10 mouse cellular contexts compared by ENCODE assay signal in genomic region chr2:92442419-92443001, GRCm38 (mm10). TPM values are rescaled to one million over a fixed set of nuclear protein-coding genes. Genes with fewer than 3 reads are reported as not detected.
DNase-seq lines count a peak whose midpoint lies in the region; ATAC-seq and TF ChIP-seq lines count a peak whose summit lies in the region.
"Had no signal": no experiment of that assay in that cellular context is flagged by ENCODE, and none has a peak within 500 bp of the region (broad histone marks: within the 10 kb centered on the region; RNA-seq: fewer than 3 reads in every experiment).

No protein-coding gene starts in this region.

- intact Hi-C loops in left cerebral cortex, adult 2 months (cut with DNase I) = no loop called here
- intact Hi-C loops in left cerebral cortex, postnatal 4 days (cut with DNase I) = no loop called here

- H3K4me1 ChIP-seq in forebrain, embryonic 13.5 days = peaks cover 9% of the 10 kb centered on the region; the same call in 1 of the 2 replicates
- H3K4me1 ChIP-seq in forebrain, embryonic 10.5 days = peaks cover 26% of the 10 kb centered on the region

- H3K36me3 ChIP-seq in forebrain, embryonic 13.5 days (ENCODE audit: poor library complexity, severe bottlenecking) = no peaks in the 10 kb centered on the region
- H3K36me3 ChIP-seq in forebrain, embryonic 10.5 days (replicated peaks) = no peaks in the 10 kb centered on the region
- H3K36me3 ChIP-seq in myocyte (ENCODE audit: control insufficient read depth, insufficient read depth) = no peaks in the 10 kb centered on the region

- 81% methylated on average over 12 of the region's 12 CpGs for WGBS in forebrain, embryonic 13.5 days
- WGBS in forebrain, embryonic 10.5 days = 87% methylated on average over 12 of the region's 12 CpGs

- no peak overlapping the region for H3K9ac ChIP-seq in forebrain, embryonic 13.5 days

- ATAC-seq in forebrain, embryonic 13.5 days = peak; percentile 61; the same call in 1 of the 2 replicates
- ATAC-seq in activated CD4-positive, CD25-positive, alpha-beta regulatory T cell, adult 4 months = peak; percentile 73

- no peak overlapping the region for H3K4me2 ChIP-seq in forebrain, embryonic 13.5 days
- H3K4me2 ChIP-seq in myocyte (ENCODE audit: low read depth) = peak overlapping the region; percentile 38

- no peaks in the 10 kb centered on the region for H3K27me3 ChIP-seq in forebrain, embryonic 13.5 days
- H3K27me3 ChIP-seq in forebrain, embryonic 10.5 days (ENCODE audit: poor library complexity, severe bottlenecking) = peaks cover 6% of the 10 kb centered on the region; the same call in 1 of the 2 replicates
- H3K27me3 ChIP-seq in myocyte (ENCODE audit: control insufficient read depth, insufficient read depth, insufficient read length) = peaks cover 16% of the 10 kb centered on the region

- no peak overlapping the region for H3K27ac ChIP-seq in forebrain, embryonic 13.5 days
- no peak overlapping the region for H3K27ac ChIP-seq in forebrain, embryonic 10.5 days
- peak overlapping the region; percentile 89 for H3K27ac ChIP-seq in left cerebral cortex, adult 2 months

- H3K4me3 ChIP-seq in forebrain, embryonic 13.5 days = no peak overlapping the region
- no peak overlapping the region for H3K4me3 ChIP-seq in forebrain, embryonic 10.5 days
- no peak overlapping the region for H3K4me3 ChIP-seq in left cerebral cortex, adult 2 months
- no peak overlapping the region for H3K4me3 ChIP-seq in myocyte

- TF ChIP-seq POLR2A in myocyte (IDR thresholded peaks at IDR 0.05; ENCODE audit: insufficient read length, low read depth) = no peak

- TF ChIP-seq CTCF in left cerebral cortex, adult 2 months (IDR thresholded peaks at IDR 0.05) = no peak

- H3ac ChIP-seq in myocyte (ENCODE audit: control insufficient read depth, insufficient read length) = no peak overlapping the region

- DNase-seq in forebrain, embryonic 10.5 days (ENCODE audit: extremely low spot score, low spot score) = no peak
- peak in 1 of 2 experiments; percentile 45 for DNase-seq in left cerebral cortex, adult 2 months (ENCODE audit: extremely low spot score in 1 of 2, low spot score in 2 of 2)
- DNase-seq in left cerebral cortex, postnatal 4 days = no peak
- DNase-seq in kidney, postnatal 10 days = no peak
- DNase-seq in kidney, adult 11 months = no peak
- DNase-seq: gastrocnemius, postnatal 10 days; kidney, adult 2 months had no signal

- no peaks in the 10 kb centered on the region for H3K9me3 ChIP-seq in forebrain, embryonic 13.5 days (replicated peaks)
- no peaks in the 10 kb centered on the region for H3K9me3 ChIP-seq in forebrain, embryonic 10.5 days

- no peaks in the 10 kb centered on the region for H3K79me2 ChIP-seq in myocyte (ENCODE audit: control insufficient read depth, insufficient read depth)

TF ChIP-seq in myocyte, 11 proteins besides CTCF, POLR2A, EP300 and RAD21:
- TF ChIP-seq E2F4 (IDR thresholded peaks at IDR 0.05; ENCODE audit: insufficient read depth) (no peak), MYOD1 (IDR thresholded peaks at IDR 0.05; ENCODE audit: control insufficient read depth in 1 of 3, insufficient read length in 2 of 3, low read depth in 2 of 3) (no peak), TCF3 (IDR thresholded peaks at IDR 0.05; ENCODE audit: insufficient read length, low read depth) (no peak), POLR2AphosphoS2 (IDR thresholded peaks at IDR 0.05; ENCODE audit: insufficient read length, low read depth) (no peak), TCF12 (IDR thresholded peaks at IDR 0.05; ENCODE audit: insufficient read depth, poor library complexity, severe bottlenecking) (no peak), MAX (IDR thresholded peaks at IDR 0.05; ENCODE audit: low read depth) (no peak), CEBPB (IDR thresholded peaks at IDR 0.05; ENCODE audit: insufficient read depth, poor library complexity, severe bottlenecking) (no peak), SRF (IDR thresholded peaks at IDR 0.05; ENCODE audit: control insufficient read depth, insufficient read length, low read depth) (no peak), MYOG (IDR thresholded peaks at IDR 0.05; ENCODE audit: control insufficient read depth in 1 of 3, insufficient read depth in 1 of 3, insufficient read length in 2 of 3, low read depth in 2 of 3) (no peak), USF1 (IDR thresholded peaks at IDR 0.05; ENCODE audit: low read depth) (no peak)
TF ChIP-seq in myocyte: peak in this region for 0.

RNA-seq across cellular contexts. Expression of gene Cry2, which starts 8.7 kb away (rescaled TPM):
- polyA plus RNA-seq in forebrain, embryonic 13.5 days (2015; fragmentation: Nextera tagmentation; extraction: Ambion mirVana) = 28.2 and 29.4 TPM in 2 replicates
- polyA plus RNA-seq in forebrain, embryonic 10.5 days (2016; fragmentation: Nextera tagmentation; extraction: Ambion mirVana) = 25.5 and 27.3 TPM in 2 replicates
- 100 to 1,000 TPM; 126 to 129 TPM for total RNA-seq in left cerebral cortex, adult 2 months (2021)
- total RNA-seq in left cerebral cortex, postnatal 4 days (2021) = 10 to 100 TPM; 74.6 to 75.8 TPM
- 1 to 10 TPM; 4.2 to 6.3 TPM for polyA plus RNA-seq in activated CD4-positive, CD25-positive, alpha-beta regulatory T cell, adult 4 months (2017; shearing (Covaris generic))
- polyA plus RNA-seq in myocyte (2012; fragmentation: generic; extraction: Trizol) = 9.3 TPM

RNA-seq across cellular contexts. Expression of gene Slc35c1, which starts 17.8 kb away (rescaled TPM):
- polyA plus RNA-seq in forebrain, embryonic 13.5 days (2015; fragmentation: Nextera tagmentation; extraction: Ambion mirVana) = 6.7 and 9.0 TPM in 2 replicates
- polyA plus RNA-seq in forebrain, embryonic 10.5 days (2016; fragmentation: Nextera tagmentation; extraction: Ambion mirVana) = 14.2 and 14.4 TPM in 2 replicates
- total RNA-seq in left cerebral cortex, adult 2 months (2021) = 10 to 100 TPM; 16.1 to 16.9 TPM
- 10 to 100 TPM; 18.0 to 18.1 TPM for total RNA-seq in left cerebral cortex, postnatal 4 days (2021)
- 10 to 100 TPM; 36.6 to 47.3 TPM for polyA plus RNA-seq in activated CD4-positive, CD25-positive, alpha-beta regulatory T cell, adult 4 months (2017; shearing (Covaris generic))
- 13.8 TPM for polyA plus RNA-seq in myocyte (2012; fragmentation: generic; extraction: Trizol)

RNA-seq across cellular contexts. Expression of gene Mapk8ip1, which starts 41.4 kb away (rescaled TPM):
- polyA plus RNA-seq in forebrain, embryonic 13.5 days (2015; fragmentation: Nextera tagmentation; extraction: Ambion mirVana) = 66.9 and 71.1 TPM in 2 replicates
- 47.0 and 48.1 TPM in 2 replicates for polyA plus RNA-seq in forebrain, embryonic 10.5 days (2016; fragmentation: Nextera tagmentation; extraction: Ambion mirVana)
- 100 to 1,000 TPM; 340 to 364 TPM for total RNA-seq in left cerebral cortex, adult 2 months (2021)
- 100 to 1,000 TPM; 306 to 339 TPM for total RNA-seq in left cerebral cortex, postnatal 4 days (2021)
- under 1 TPM; 0.36 to 0.45 TPM for polyA plus RNA-seq in activated CD4-positive, CD25-positive, alpha-beta regulatory T cell, adult 4 months (2017; shearing (Covaris generic))
- 34.7 TPM for polyA plus RNA-seq in myocyte (2012; fragmentation: generic; extraction: Trizol)

Comparison
In these comparisons a context has a peak if more than half of its experiments do, and no peak if none do; other contexts are left out.
1. RNA of gene Mapk8ip1, which starts 41.4 kb away (polyA plus RNA-seq): 66.9 to 71.1 TPM in forebrain, embryonic 13.5 days, 47.0 to 48.1 TPM in forebrain, embryonic 10.5 days and 34.7 TPM in myocyte (single experiment); 0.36 to 0.45 TPM in activated CD4-positive, CD25-positive, alpha-beta regulatory T cell, adult 4 months; every median in the first group is over 10 times any median in the second.